Mouse (Mus musculus) cerebral cortex, adult 2 months (tissue): ENCODE data around the gene Aifm1.

Experiments used
- WGBS: fragments of 180-500 bp; shearing (Covaris S2); methylation state at CpG from one replicate; pipeline ENCODE4 v1.1.7; 2018; 5-methylcytosine and 5-hydroxymethylcytosine counted together

Aifm1 gene

DNA sequence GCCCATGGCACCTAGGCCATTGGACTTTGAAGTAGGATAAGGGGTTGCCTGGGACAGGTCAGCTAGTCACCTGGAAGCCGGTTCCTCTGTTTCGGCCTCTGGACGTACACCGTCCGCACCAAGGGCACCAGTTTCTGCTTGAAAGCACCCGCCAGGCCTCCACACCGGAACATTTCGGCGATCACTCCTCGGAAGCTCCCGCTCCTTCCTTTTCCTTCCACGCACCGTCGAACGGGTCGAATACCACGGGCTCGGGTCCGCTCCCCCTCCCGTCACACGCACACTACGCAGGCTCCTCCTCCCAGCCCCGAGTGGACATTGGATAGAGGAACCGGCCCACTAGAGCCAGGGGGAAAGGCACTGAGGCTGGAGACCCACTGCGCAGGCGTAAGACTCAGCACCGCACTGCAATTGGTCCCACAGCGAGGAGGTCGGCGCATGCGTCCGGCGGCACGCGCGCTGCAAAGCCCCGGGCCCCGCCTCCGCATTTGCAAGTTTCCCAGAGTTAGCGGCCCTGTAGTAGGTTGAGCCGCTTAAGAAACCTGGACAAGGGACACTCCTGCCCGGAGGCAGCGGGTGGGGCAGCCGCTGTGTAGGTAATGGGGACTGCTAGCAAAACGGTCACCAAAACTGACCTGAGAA, at the start of gene Aifm1:
TSS of gene Aifm1 (minus strand) at position 398 of the 642 bp plus-strand sequence.
- 1% methylated on average over 45 of the region's 45 CpGs for WGBS

DNA sequence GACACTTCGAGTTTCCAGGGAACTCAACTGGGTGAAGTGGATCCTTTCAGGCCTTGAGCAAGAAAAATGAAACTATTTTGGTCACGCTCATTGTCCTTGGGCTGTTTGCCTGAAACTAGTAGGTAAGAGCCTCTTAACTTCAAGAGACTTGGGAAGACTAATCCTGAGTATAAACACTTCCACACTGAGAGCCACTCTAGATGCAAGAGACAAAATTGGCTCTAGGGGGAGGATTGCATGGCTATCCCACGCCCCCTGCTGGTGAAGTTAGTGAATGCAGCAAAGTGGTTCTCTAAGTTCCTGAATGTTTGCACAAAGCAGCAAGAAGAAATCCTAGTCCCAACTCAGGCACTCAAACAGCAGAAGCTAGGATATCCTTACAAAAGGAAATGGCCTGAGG, 18.8 kb upstream of the Aifm1 start:
- 21% methylated on average over 3 of the region's 3 CpGs for WGBS

DNA sequence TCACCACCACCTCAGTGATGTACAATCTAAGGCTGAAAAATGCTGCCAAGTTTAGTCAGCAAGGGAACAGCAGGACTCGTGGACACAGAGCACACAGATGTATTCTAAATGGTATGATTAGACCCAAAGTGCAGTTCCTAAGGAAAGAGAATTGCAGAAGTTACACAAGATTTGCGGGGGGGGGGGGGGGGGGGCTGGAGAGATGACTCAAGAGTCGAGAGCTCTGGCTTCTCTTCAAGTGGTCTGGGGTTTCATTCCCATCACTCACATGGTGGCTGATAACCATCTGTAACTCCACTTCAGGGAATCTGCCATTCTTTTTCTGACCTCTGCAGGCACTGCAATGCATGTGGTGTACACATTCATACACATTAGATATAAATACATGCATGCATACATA, 13.1 kb upstream of the Aifm1 start:
- WGBS: 43% methylated on average over 3 of the region's 3 CpGs

DNA sequence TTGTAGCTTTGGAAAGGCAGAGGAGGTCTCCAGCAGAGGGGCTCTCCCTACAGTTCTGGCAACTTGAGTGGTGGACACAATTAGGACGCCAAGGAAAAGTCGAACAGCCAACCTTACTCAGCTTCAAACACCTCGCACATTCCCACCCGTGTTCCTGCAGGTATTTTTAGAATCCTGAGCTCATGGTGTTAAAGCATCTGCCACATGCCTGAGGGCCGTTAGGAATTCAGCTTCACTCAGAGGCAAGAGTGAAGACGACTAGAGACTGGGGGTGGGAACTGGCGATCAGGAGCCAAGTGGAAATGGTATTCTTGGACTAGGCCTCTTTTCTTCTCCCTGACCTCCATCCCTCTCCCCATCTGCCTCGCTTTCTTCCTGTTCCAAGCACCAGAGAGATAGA, 12.5 kb upstream of the Aifm1 start:
- 34% methylated on average over 8 of the region's 8 CpGs for WGBS

DNA sequence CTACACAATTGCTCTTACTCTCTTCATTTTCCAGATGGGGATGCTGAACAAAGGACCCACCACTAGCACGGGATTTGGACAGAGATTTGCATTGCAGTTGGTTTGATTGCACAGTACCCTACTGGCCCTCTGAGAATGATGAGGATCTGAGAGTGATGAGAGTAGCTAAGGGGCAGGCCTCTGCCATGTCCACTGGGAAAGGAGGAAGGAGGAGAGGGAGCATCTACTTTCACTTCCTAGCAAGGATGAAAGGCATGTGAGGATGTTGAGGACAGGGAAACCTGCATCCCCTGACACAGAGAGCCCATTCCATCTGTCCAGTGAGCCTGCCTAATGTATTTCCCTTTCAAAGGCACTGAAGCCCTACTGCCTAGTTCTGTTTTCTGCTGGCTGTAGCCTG, 12.0 kb upstream of the Aifm1 start:
- 27% methylated on average over 1 of the region's 1 CpGs for WGBS

DNA sequence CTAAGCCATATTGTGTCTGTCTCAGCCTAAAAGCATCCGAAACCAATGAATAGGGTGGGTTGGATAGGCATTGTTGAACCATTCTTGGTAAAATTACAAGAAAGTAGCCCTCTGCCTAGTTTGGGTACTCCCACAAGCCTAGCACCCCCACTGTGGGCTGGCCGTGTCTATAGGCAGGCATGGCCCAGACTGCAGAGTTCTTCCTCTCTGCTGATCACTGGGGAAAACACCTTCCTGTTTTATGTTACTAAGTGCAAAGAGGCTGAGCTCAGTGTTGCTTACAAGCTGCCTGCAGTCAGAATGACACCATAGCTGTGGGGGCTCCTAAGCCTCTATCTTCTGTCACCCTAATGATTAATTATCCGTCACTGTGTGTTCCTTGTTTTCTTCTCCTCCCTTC, 10.1 kb upstream of the Aifm1 start:
- WGBS: 33% methylated on average over 3 of the region's 3 CpGs

DNA sequence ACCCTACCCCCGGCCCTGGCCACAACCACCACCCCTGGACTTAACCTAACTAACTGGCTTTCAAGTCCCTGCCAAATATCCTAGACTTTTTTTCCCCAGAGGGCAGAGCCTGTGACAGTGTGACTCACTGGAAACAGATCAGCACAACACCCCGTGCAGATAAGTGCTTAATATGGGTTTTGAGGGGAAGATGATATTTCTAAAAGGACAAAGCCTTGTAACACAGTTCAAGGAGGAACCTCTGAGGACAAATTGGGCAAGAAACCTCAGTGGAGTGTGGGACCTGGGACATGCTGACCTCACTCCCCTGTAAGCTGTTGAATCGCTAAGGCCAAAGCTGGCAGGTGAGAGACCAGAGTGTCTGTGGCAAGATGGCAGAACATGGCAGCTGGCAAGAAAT, 8.3 kb upstream of the Aifm1 start:
- 43% methylated on average over 3 of the region's 3 CpGs for WGBS

DNA sequence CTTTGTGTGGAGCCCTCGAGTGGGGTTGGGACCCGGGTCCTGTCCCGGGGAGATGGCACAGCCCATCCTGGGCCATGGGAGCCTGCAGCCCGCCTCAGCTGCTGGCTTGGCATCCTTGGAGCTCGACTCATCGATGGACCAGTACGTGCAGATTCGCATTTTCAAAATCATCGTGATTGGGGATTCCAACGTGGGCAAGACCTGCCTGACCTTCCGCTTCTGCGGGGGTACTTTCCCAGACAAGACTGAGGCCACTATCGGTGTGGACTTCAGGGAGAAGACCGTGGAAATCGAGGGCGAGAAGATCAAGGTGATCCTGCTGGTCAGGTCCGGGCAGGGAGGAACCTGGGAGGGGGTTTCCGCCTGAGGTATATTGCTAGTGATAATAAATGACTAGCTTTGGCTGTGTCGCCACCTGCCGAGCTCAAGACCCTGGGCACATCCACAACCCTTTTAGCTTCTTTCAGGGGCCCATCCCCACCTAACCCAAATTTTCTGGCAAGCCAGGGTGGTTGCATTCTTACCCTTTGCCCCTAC, 6.3 kb upstream of the Aifm1 start:
- 3% methylated on average over 20 of the region's 20 CpGs for WGBS

DNA sequence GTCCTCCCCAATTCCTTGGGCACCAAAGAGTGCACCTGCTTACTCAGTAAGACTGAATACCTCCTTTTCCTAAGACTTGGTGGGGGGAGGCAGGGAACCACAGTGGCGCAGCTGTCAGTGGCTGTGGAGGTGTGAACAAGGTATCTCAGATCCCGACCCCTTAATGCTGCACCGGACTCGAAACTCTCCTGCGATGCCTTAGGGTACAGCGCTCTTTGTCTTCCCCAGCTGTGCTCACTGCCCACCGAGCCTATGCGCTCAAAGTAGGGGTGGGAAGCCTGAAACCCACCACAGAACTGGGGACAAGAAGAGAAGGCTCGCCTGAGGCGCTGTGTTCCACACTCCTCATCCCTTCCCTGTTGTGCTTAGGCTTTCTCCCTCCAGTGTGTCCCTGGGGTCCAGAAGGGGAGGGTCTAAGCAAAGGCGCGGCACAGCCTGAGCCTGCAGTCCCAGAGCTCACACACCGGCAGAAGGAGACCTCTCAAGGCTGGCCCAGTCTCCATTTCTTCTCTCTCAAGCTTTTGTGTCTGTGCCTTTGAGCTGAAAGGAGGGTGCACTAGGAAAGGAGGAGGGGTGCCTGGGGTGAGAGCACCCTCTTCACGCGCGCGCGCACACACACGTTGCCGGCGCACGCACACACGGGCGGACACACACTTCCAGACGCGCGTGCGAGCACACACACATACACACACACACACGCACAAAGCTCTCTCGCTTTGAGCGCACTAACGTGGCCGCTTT, 5.6 kb upstream of the Aifm1 start, which contains the start of gene Rab33a:
TSS of gene Rab33a (plus strand) at position 478 of the 741 bp plus-strand sequence.
- WGBS: 2% methylated on average over 33 of the region's 33 CpGs

DNA sequence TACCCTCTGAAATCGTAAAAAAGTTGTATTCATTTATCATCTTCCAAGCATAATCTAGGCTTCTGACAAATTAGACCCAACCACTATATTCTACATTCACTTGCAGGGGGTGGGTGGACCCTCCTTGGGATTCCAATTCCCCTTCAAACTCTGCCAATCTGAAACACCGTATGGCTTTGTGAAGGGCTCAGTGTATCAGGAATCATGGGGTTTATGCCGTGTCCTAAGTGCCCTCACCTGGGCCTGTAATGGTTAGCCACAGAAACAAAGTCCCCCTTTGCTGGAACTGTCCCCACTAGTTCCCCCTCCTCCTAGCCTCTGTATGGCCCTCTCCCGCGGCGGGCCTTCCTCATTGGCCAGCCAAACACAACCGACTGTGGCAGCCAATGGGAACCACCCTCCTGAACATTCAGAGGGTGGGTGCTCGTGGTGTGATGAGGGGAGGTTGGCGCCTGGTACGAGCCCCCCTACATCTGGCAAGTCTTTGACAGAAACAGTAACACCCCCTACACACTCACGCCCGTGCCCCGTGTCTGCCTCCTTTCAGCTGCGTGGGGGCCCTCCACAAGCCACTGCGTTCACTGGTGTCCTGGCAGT, 4.9 kb upstream of the Aifm1 start:
- WGBS: 5% methylated on average over 15 of the region's 15 CpGs

DNA sequence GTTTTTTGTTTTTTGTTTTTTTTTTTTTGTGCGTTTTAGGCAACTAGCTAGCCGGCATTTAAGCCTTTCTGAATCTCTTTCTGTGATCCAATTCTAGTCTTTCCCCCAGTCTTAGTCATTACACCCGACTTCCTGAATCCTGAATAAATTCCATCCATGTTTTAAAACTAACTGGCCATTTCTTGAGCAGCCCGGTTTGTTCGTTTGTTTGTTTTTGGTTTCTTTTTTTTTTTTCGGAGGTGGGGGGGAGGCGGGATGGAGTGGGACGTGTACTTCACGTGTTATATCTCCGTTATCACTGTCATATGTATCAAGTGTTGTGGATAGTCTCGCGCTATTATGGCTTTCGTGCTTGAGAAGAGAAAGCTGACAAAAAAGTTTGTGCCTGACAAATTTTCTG, 461 bp upstream of the Aifm1 start:
- 0% methylated on average over 13 of the region's 13 CpGs for WGBS

DNA sequence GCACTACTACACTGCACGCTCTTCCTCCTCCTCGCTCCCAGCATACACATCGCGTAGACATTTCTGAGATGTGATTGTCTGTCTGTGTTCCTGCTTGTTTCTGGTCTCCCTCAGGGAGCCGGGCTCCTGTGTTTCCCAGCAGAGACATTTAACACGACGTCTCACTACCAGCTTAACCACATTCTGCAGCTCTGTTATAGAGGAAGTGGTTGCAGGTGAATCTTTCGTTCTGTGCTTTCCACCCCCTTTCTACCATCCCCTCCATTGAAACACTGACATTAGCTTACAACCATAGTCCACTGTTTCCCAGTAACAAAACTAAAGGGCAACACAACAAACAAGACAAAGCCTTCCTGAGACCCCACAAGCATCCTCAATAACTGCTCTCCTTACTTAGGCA, 19.6 kb downstream of the Aifm1 start:
- WGBS: 90% methylated on average over 8 of the region's 8 CpGs

DNA sequence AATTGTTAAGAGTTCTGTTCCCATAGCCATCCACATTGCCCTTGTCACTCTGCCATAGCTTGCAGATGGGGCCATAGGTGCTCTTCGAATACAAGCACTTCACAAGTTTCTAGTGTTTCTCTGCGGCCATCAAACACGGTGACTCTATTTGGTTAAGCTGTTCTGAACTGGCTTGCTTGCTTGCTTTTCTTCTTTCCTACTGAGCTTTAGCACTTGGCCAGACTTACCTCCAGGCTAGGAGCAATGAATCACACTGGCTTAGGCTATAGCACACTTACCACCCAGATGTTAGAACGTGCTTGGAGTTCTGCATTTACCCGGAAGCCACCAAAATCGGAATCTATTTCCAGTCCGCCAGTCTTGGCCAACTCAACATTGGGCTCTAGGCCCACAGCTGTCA, 31.7 kb downstream of the Aifm1 start:
- WGBS: 82% methylated on average over 7 of the region's 7 CpGs

DNA sequence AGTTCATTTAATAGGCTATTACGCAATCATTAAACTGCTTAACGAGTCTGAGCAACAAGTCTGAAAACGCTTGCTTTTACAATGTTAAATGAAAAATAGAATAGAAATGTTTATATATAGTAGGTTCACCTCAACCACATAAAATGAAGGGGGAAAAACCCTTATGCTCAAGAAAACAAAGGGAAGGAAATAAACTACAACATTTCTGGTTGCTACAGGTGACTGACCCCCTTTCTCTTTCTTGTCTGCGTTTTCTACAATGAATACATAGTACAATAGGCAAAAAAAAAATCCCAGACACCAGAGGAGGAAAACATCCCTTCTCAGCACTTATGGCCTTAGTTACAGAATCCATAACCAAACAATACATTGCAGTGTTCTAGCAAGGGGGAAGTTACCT, 32.3 kb downstream of the Aifm1 start:
- WGBS: 56% methylated on average over 4 of the region's 4 CpGs

DNA sequence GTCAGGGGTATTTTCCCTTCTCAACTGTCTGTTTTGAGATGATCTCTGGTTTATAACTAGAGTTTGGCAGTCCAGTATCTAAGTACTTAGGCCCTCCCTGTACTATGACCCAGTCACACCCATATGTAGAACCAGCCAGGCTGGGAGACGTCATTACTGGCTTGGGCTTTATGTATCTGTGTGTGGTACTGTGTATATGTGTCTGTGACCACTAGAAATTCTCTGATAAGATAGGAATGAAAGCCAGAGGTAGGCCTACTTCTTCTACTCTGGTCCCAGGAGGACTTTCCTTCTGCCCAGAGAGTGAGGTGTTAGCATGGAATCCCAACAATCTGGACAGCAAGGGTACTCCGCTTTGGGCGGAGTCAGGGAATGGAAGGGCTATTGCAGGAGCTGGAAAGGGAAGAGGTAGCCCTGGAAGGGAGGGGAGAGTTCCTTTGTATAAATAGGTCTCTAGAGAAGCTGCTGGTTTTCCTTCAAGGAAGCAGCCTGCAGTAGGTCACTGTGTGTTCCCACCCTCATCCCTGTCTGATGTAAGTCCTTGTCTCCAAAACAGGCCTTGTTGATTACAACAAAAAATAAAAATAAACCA, 45.9 kb downstream of the Aifm1 start:
- WGBS: 88% methylated on average over 3 of the region's 3 CpGs

DNA sequence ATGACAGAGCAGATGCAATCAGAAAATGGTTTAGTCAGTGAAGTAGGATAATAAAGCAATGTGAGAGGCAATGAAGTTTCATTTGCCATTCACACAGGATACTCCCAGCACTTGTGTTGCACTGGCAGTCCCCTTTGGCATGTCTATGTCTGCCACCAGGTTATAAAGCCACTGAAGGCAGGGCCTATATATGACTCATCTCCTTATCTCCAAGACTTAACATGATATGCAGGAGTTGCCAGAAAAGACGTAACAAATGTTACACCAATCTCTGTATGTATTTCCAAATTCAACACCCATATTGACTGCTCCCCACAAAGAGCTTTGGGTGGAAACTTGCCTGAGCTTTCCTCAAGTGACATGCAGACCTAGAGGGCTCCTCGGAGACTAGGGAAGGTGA, 47.2 kb downstream of the Aifm1 start:
- 79% methylated on average over 2 of the region's 2 CpGs for WGBS

DNA sequence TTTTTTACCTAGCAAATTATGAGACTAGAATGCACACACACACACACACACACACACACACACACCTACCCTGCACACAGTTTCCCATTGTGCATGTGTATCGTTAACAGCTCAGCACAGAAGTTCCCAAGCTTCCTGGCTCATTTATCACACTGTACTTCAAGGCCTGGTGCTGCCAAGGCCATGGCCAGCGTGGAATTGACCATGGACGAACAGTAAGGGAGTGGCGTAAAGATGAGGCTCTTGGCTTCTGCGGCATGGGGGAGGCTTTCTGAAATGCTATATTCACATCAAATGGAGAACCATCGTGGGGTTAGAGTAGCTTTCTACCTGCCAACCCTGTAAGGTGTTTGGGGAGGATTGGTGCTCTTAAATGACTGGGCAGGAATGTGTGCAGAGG, 48.9 kb downstream of the Aifm1 start:
- 98% methylated on average over 6 of the region's 6 CpGs for WGBS

DNA sequence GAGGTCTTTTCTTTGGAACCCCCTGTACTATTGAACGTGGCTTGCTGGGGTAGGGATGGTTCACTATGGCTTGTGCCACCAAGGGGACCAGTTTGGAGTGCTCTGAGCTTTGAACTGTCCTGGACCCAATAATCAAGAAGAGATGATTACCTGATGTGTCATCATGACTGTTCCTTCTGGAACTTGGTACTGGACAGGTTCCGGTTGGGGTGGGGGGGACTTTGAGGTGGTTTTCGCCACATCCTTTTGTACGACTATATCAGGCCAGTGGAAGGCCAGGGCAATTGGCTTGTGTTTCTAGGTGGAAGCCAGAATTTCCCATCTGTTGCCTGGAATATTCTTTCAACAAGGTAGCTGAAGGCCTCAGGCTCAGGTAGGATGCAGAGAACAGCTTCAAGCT, 49.7 kb downstream of the Aifm1 start:
- 97% methylated on average over 4 of the region's 4 CpGs for WGBS

DNA sequence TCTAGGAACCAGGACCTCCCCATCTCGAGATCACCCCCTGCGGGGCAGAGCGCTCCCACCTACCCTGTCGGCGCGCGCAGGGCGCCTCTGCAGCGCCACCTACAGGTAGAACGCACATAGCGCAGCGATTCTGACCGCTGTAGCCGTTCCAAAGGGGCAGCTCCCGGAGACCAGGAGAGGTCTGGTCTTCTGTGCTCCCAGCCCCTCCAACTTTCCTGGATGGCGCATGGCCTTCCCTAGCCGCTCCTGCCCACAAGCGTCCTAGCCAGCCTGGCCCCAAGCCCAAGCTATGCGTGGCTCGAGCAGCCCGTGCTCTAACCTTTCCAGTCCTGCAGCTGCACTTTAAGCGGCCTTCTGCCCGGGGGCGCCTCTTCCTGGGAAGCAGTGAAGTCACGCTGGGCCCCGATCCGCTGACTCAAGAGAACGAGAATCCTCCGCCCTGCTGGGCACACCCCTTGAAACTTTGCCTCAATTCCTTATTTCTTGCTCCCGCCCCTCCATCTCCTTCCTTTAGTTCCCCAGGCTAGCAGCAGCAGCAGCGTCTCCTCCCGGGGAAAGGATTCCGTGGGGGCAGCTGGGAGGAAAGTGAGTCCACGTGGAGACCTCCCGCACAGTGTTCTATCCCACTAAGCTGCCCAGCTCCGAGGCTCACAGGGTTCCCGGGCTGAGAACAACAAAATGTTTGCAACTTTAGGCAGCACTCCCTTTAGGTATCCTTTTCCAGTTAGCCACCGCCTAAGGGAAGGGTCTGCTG, 50.4 kb downstream of the Aifm1 start, which contains the start of gene Elf4:
TSS of gene Elf4 (minus strand) at position 379 of the 754 bp plus-strand sequence.
- WGBS: 6% methylated on average over 38 of the region's 38 CpGs

DNA sequence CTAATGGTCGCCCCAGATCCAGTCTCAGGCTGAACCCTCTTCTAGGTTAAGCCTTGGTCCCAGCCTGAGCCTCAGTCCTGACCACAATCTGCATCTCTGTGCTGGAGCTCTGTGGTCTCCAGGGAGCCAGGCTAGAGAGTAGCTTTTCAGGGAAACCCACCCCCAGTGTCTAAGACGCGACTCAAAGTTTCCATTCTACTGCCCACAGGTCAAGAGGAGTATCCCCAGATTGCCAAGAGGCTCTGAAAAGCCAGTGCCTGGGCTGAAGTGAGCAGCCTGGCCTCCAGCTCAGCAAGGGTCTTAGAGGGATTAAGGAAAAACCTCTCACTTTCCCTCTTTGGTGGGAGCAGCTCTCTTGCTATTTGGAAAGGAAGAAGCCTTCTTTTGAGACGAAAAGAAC, 51.1 kb downstream of the Aifm1 start:
- 24% methylated on average over 4 of the region's 4 CpGs for WGBS

DNA sequence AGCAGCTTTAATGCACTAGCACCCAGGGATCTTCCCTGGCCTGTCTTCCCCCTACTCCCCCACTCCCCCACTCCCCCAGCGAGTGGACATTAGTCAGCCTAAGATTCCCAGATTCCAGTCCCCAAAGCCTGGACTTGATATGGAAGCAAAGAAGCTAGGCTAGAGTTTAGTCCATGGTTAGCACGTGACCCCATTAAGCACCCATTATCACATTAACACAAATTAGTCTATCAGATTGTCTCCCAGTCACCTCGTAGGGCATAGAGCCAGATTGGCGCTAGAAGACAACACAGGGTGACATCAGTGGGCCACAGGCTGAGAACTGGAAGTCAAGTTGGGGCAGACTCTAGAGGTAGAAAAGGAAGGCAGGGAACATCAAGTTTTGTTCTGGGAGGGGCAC, 52.4 kb downstream of the Aifm1 start:
- 71% methylated on average over 4 of the region's 4 CpGs for WGBS

DNA sequence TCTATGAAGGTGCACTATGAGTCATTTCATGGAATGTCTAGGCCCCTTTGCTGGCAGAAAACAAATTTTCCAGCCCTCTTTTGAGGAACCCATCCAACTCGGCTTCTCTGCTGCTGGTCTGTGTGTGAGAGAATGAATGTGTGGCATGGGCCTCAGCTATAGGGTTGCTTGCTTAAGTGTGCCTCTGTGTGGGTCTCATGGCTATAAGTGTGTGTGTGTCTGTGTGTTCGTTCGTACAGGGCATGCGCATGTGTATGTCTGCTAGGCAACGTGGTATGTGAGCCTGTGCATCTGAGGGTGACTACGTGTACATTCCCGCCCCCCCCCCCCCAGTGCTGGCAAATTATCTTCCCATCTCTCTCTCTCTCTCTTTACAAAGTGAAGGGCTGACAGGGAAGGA, 52.9 kb downstream of the Aifm1 start:
- 90% methylated on average over 7 of the region's 7 CpGs for WGBS
